Mouse (Mus musculus) stomach, embryonic 14.5 days (tissue): Measurements from ENCODE around the gene Nudt3. TPM values are rescaled to one million over a fixed set of nuclear protein-coding genes. Genes with fewer than 3 reads are reported as not detected.
A peak's percentile ranks its signal among the peaks of the same experiment; 100 is the strongest.
"Not testable (repeated sequence)": the region's sequence is repeated elsewhere in the genome, so short reads cannot be mapped to it uniquely, and the experiment has no call there.

Experiments used
- ATAC-seq: fragments of 200-750 bp; cut with Nextera tagmentation; 2 replicates; pipeline ENCODE4 v1.8.0; 2017; ENCODE audit warnings: low read depth, moderate TSS enrichment; ENCODE audit not compliant: insufficient number of reproducible peaks, insufficient read depth, low FRiP score
- H3K27ac ChIP-seq: fragments of 300-500 bp; sonication (generic); 2 replicates; pipeline ENCODE4 v1.5.1; 2014; ENCODE audit warnings: mild to moderate bottlenecking, low read length, moderate library complexity, mixed read lengths
- H3K27me3 ChIP-seq: fragments of 300-500 bp; sonication (generic); 2 replicates; pipeline ENCODE4 v1.6.1; 2014; ENCODE audit warnings: low read length, control low read depth, mixed read lengths; ENCODE audit not compliant: control insufficient read depth, insufficient read depth
- H3K36me3 ChIP-seq: fragments of 300-500 bp; sonication (generic); 2 replicates; pipeline ENCODE4 v1.6.1; 2014; ENCODE audit warnings: mild to moderate bottlenecking, control low read depth, low read length, moderate library complexity, mixed read lengths; ENCODE audit not compliant: control insufficient read depth, insufficient read depth
- H3K4me1 ChIP-seq: fragments of 300-500 bp; sonication (generic); 2 replicates; pipeline ENCODE4 v1.6.1; 2014; ENCODE audit warnings: low read length, control low read depth, mixed read lengths; ENCODE audit not compliant: control insufficient read depth, insufficient read depth
- H3K4me2 ChIP-seq: fragments of 300-500 bp; sonication (generic); replicated peaks from 2 replicates; pipeline ENCODE4 v1.6.1; 2014; ENCODE audit warnings: low read depth, low read length, control low read depth
- H3K4me3 ChIP-seq: fragments of 300-500 bp; sonication (generic); 2 replicates; pipeline ENCODE4 v1.5.1; 2014; ENCODE audit warnings: low read depth, low read length, control low read depth
- H3K9ac ChIP-seq: fragments of 300-500 bp; sonication (generic); replicated peaks from 2 replicates; pipeline ENCODE4 v1.6.1; 2014; ENCODE audit warnings: low read depth, mild to moderate bottlenecking, control low read depth, low read length, moderate library complexity, mixed read lengths
- H3K9me3 ChIP-seq: fragments of 300-500 bp; sonication (generic); 2 replicates; pipeline ENCODE4 v1.6.1; 2016; ENCODE audit warnings: low read depth, low read length, control low read depth; ENCODE audit not compliant: control insufficient read depth
- WGBS: fragments of 180-500 bp; shearing (Covaris S2); extraction: QIAGEN DNeasy Blood & Tissue Kit; methylation state at CpG from one replicate; pipeline ENCODE4 v1.1.7; 2014; 5-methylcytosine and 5-hydroxymethylcytosine counted together
- polyA plus RNA-seq: library from polyadenylated mRNA; unstranded; fragments of >200 nt; fragmentation: Nextera tagmentation; extraction: Ambion mirVana; gene quantifications from 2 replicates; pipeline ENCODE4 v1.2.1, GENCODE M21; 2014

Gene Nudt3
- polyA plus RNA-seq, 1 experiment from 2014 or later, result 44.2 TPM

GRCm38 (mm10) chr17:27642491-27643062 lies 19.3 kb upstream of the Nudt3 start:
- ATAC-seq, result peak; percentile 50; the same call in 1 of the 2 replicates
- Histone ChIP-seq H3K9ac (0 out of 2 replicates have a peak overlapping the region, but pooled peaks have one; percentile 10), H3K36me3 (no peaks in the 10 kb centered on the region), H3K9me3 (no peaks in the 10 kb centered on the region), H3K27me3 (no peaks in the 10 kb centered on the region), H3K27ac (peak overlapping the region; percentile 33; the same call in 1 of the 2 replicates), H3K4me1 (peaks cover 9% of the 10 kb centered on the region), H3K4me2 (peak overlapping the region; percentile 5; the same call in 1 of the 2 replicates), H3K4me3 (no peak overlapping the region)
- 12% methylated on average over 12 of the region's 12 CpGs for WGBS

DNA sequence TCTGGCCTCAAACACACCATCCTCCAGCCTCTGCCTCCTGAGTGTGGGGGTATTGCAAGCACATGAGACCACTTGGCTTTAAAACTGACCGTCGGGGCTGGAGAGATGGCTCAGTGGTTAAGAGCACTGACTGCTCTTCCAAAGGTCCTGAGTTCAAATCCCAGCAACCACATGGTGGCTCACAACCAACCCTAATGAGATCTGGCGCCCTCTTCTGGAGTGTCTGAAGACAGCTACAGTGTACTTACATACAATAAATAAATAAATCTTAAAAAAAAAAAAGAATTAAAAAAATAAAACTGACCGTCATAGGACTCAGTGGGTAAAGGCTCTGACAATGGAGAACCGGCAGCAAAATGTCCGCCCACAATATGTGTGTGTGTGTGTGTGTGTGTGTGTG lies 16.6 kb upstream of the Nudt3 start:
- H3K4me2 ChIP-seq, H3K27me3 ChIP-seq, H3K4me3 ChIP-seq, H3K9me3 ChIP-seq, H3K9ac ChIP-seq, H3K27ac ChIP-seq, H3K36me3 ChIP-seq, ATAC-seq: not testable (repeated sequence)
- H3K4me1 ChIP-seq, result peaks cover 14% of the 10 kb centered on the region
- 89% methylated on average over 6 of the region's 6 CpGs for WGBS

- Histone ChIP-seq H3K36me3 (peaks cover 1% of the 10 kb centered on the region; the same call in 1 of the 2 replicates), H3K4me3 (no peak overlapping the region), H3K4me1 (peaks cover 16% of the 10 kb centered on the region), H3K9me3 (no peaks in the 10 kb centered on the region), H3K4me2 (no peak overlapping the region), H3K27me3 (no peaks in the 10 kb centered on the region), H3K9ac (no peak overlapping the region), H3K27ac (no peak overlapping the region)
- 77% methylated on average over 20 of the region's 20 CpGs for WGBS
- no peak for ATAC-seq
These were observed 15.6 kb upstream of the Nudt3 start for GRCm38 (mm10) chr17:27638921-27639332.

DNA sequence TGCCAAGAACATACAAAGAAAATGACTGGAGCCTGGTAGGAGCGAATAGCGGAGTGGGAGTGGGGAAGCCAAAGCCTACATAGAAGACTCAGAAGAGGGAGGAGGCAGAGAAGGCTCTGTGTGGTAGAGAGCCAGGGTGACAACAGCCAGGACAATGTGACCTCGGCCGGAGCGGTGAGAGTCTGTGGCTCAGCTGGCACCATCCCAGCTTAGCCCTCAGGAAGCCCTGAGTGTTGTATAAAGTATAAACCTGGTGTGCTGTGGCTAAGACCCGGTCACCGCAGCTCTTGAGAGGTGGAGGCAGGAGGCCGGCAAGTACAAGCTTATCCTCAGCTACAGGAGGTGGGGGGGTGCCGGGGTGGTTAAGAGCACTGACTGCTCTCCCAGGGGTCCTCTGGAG lies 14.0 kb upstream of the Nudt3 start:
- no peak overlapping the region for H3K4me2 ChIP-seq
- H3K4me1 ChIP-seq, result peaks cover 24% of the 10 kb centered on the region
- H3K9me3 ChIP-seq, result no peaks in the 10 kb centered on the region
- H3K27ac ChIP-seq, result peak overlapping the region; percentile 55
- H3K9ac ChIP-seq, result no peak overlapping the region
- 70% methylated on average over 9 of the region's 9 CpGs for WGBS
- no peaks in the 10 kb centered on the region for H3K27me3 ChIP-seq
- no peak for ATAC-seq
- peaks cover 17% of the 10 kb centered on the region for H3K36me3 ChIP-seq
- H3K4me3 ChIP-seq, result no peak overlapping the region

- H3K9ac ChIP-seq, result no peak within 1 kb of the TSS
- H3K4me1 ChIP-seq, result peaks cover 28% of the 10 kb centered on the region
- WGBS, result 33% methylated on average over 18 of the region's 18 CpGs
- H3K27ac ChIP-seq, result peak within 1 kb of the TSS; percentile 66
- H3K4me2 ChIP-seq, result peak within 1 kb of the TSS; percentile 39
- peak within 1 kb of the TSS; percentile 83 for H3K4me3 ChIP-seq
- no peaks in the 10 kb centered on the region for H3K9me3 ChIP-seq
- peaks cover 27% of the 10 kb centered on the region for H3K36me3 ChIP-seq
- ATAC-seq, result no peak
- no peaks in the 10 kb centered on the region for H3K27me3 ChIP-seq
These were observed 13.1 kb upstream of the Nudt3 start, which contains the start of gene Rps10 for GRCm38 (mm10) chr17:27636132-27637020. Rps10 (minus strand) TSS chr17:27636669.

- Histone ChIP-seq H3K4me3 (peak overlapping the region; percentile 83), H3K4me1 (peaks cover 28% of the 10 kb centered on the region), H3K4me2 (peak overlapping the region; percentile 39), H3K27ac (peak overlapping the region; percentile 56; the same call in 1 of the 2 replicates), H3K36me3 (peaks cover 35% of the 10 kb centered on the region), H3K9ac (0 out of 2 replicates have a peak overlapping the region, but pooled peaks have one; percentile 21)
- not testable (repeated sequence) for H3K9me3 ChIP-seq, H3K27me3 ChIP-seq, ATAC-seq
- 39% methylated on average over 9 of the region's 9 CpGs for WGBS
These were observed 12.2 kb upstream of the Nudt3 start for GRCm38 (mm10) chr17:27635575-27635903.

GRCm38 (mm10) chr17:27634871-27635574 lies 11.7 kb upstream of the Nudt3 start, which contains the start of gene RPS10-NUDT3:
RPS10-NUDT3 (minus strand) TSS chr17:27635222.
- Histone ChIP-seq H3K27me3 (no peaks in the 10 kb centered on the region), H3K4me2 (peak within 1 kb of the TSS; percentile 56), H3K27ac (peak within 1 kb of the TSS; percentile 79), H3K36me3 (peaks cover 40% of the 10 kb centered on the region), H3K9me3 (no peaks in the 10 kb centered on the region), H3K9ac (peak within 1 kb of the TSS; percentile 82), H3K4me3 (peak within 1 kb of the TSS; percentile 83), H3K4me1 (peaks cover 28% of the 10 kb centered on the region)
- peak; percentile 97 for ATAC-seq
- under 1% methylated on average over 68 of the region's 72 CpGs for WGBS
